Mouse (Mus musculus) forebrain, embryonic 16.5 days (tissue): Measurements from ENCODE around the gene Sec31b. TPM values are rescaled to one million over a fixed set of nuclear protein-coding genes. Genes with fewer than 3 reads are reported as not detected.
A peak's percentile ranks its signal among the peaks of the same experiment; 100 is the strongest.

Experiments used
- ATAC-seq: fragments of 200-750 bp; cut with Nextera tagmentation; 2 replicates; pipeline ENCODE4 v1.8.0; 2017; ENCODE audit warnings: mild to moderate bottlenecking, moderate library complexity
- H3K27ac ChIP-seq: fragments of 300-500 bp; sonication (generic); 2 replicates; pipeline ENCODE4 v1.5.1; 2014; ENCODE audit warnings: low read length, control low read depth
- H3K27me3 ChIP-seq: fragments of 300-500 bp; sonication (generic); replicated peaks from 2 replicates; pipeline ENCODE4 v1.6.1; 2014; ENCODE audit warnings: low read length; ENCODE audit not compliant: control insufficient read depth, insufficient read depth
- H3K36me3 ChIP-seq: fragments of 300-500 bp; sonication (generic); 2 replicates; pipeline ENCODE4 v1.6.1; 2014; ENCODE audit not compliant: control insufficient read depth, insufficient read depth
- H3K4me1 ChIP-seq: fragments of 300-500 bp; sonication (generic); replicated peaks from 2 replicates; pipeline ENCODE4 v1.6.1; 2014; ENCODE audit warnings: low read length; ENCODE audit not compliant: control insufficient read depth, insufficient read depth
- H3K4me2 ChIP-seq: fragments of 300-500 bp; sonication (generic); 2 replicates; pipeline ENCODE4 v1.6.1; 2014; ENCODE audit warnings: mild to moderate bottlenecking, low read length, control low read depth
- H3K4me3 ChIP-seq: fragments of 300-500 bp; sonication (generic); replicated peaks from 2 replicates; pipeline ENCODE4 v1.5.1; 2014; ENCODE audit warnings: mild to moderate bottlenecking, low read length, control low read depth
- H3K9ac ChIP-seq: fragments of 300-500 bp; sonication (generic); replicated peaks from 2 replicates; pipeline ENCODE4 v1.6.1; 2014; ENCODE audit warnings: low read depth, low read length, control low read depth
- H3K9me3 ChIP-seq: fragments of 300-500 bp; sonication (generic); 2 replicates; pipeline ENCODE4 v1.6.1; 2016; ENCODE audit warnings: low read length; ENCODE audit not compliant: control insufficient read depth
- WGBS: fragments of 180-500 bp; shearing (Covaris S2); extraction: QIAGEN DNeasy Blood & Tissue Kit; methylation state at CpG from one replicate; pipeline ENCODE4 v1.1.7; 2014; 5-methylcytosine and 5-hydroxymethylcytosine counted together
- polyA plus RNA-seq: library from polyadenylated mRNA; unstranded; fragments of >200 nt; fragmentation: Nextera tagmentation; extraction: Ambion mirVana; gene quantifications from 2 replicates; pipeline ENCODE4 v1.2.1, GENCODE M21; 2015

Gene Sec31b
- polyA plus RNA-seq, 1 experiment from 2014 or later: 0.16 TPM

GRCm38 (mm10) chr19:44576275-44576674, 30.6 kb upstream of the Sec31b start:
- Histone ChIP-seq H3K36me3 (peaks cover 15% of the 10 kb centered on the region), H3K4me1 (no peaks in the 10 kb centered on the region), H3K4me2 (no peak overlapping the region), H3K9me3 (no peaks in the 10 kb centered on the region), H3K27me3 (no peaks in the 10 kb centered on the region), H3K4me3 (no peak overlapping the region), H3K27ac (no peak overlapping the region), H3K9ac (no peak overlapping the region)
- 81% methylated on average over 7 of the region's 7 CpGs for WGBS
- no peak for ATAC-seq

GRCm38 (mm10) chr19:44567763-44568162, 22.1 kb upstream of the Sec31b start:
- Histone ChIP-seq H3K4me1 (peaks cover 21% of the 10 kb centered on the region), H3K4me3 (no peak overlapping the region), H3K9me3 (no peaks in the 10 kb centered on the region), H3K36me3 (peaks cover 23% of the 10 kb centered on the region), H3K27ac (no peak overlapping the region), H3K27me3 (no peaks in the 10 kb centered on the region), H3K4me2 (no peak overlapping the region), H3K9ac (no peak overlapping the region)
- 91% methylated on average over 3 of the region's 3 CpGs for WGBS
- ATAC-seq: no peak

GRCm38 (mm10) chr19:44564006-44564405, 18.3 kb upstream of the Sec31b start:
- H3K9ac ChIP-seq: no peak overlapping the region
- no peaks in the 10 kb centered on the region for H3K9me3 ChIP-seq
- no peak overlapping the region for H3K4me3 ChIP-seq
- 0 out of 2 replicates have a peak, but pooled peaks cover 3% of the 10 kb centered on the region for H3K27me3 ChIP-seq
- H3K27ac ChIP-seq: no peak overlapping the region
- H3K4me2 ChIP-seq: peak overlapping the region; percentile 96
- ATAC-seq: no peak
- H3K4me1 ChIP-seq: peaks cover 21% of the 10 kb centered on the region
- WGBS: 92% methylated on average over 14 of the region's 14 CpGs
- H3K36me3 ChIP-seq: peaks cover 8% of the 10 kb centered on the region; the same call in 1 of the 2 replicates

GRCm38 (mm10) chr19:44562652-44563206, 17.1 kb upstream of the Sec31b start, which contains the start of gene Hif1an:
Hif1an (plus strand) TSS chr19:44562850.
- H3K9ac ChIP-seq: peak within 1 kb of the TSS; percentile 74
- peak; percentile 98 for ATAC-seq

GRCm38 (mm10) chr19:44554861-44555590, 9.4 kb upstream of the Sec31b start, which contains the start of gene Ndufb8:
Ndufb8 (minus strand) TSS chr19:44555440.
- Histone ChIP-seq H3K9ac (peak within 1 kb of the TSS; percentile 88), H3K36me3 (peaks cover 19% of the 10 kb centered on the region), H3K27me3 (peaks cover 8% of the 10 kb centered on the region; the same call in 1 of the 2 replicates), H3K4me2 (peak within 1 kb of the TSS; percentile 75), H3K4me3 (peak within 1 kb of the TSS; percentile 84), H3K9me3 (no peaks in the 10 kb centered on the region), H3K27ac (peak within 1 kb of the TSS; percentile 6; the same call in 1 of the 2 replicates), H3K4me1 (peaks cover 12% of the 10 kb centered on the region)
- under 1% methylated on average over 50 of the region's 50 CpGs for WGBS
- ATAC-seq: peak; percentile 89

More at GRCm38 (mm10) chr19:44562652-44563206, 17.1 kb upstream of the Sec31b start, which contains the start of gene Hif1an:
- peak within 1 kb of the TSS; percentile 96 for H3K4me2 ChIP-seq
- peaks cover 6% of the 10 kb centered on the region; the same call in 1 of the 2 replicates for H3K36me3 ChIP-seq
- no peaks in the 10 kb centered on the region for H3K9me3 ChIP-seq
- H3K4me1 ChIP-seq: peaks cover 21% of the 10 kb centered on the region
- H3K27ac ChIP-seq: peak within 1 kb of the TSS; percentile 69; the same call in 1 of the 2 replicates
- H3K4me3 ChIP-seq: peak within 1 kb of the TSS; percentile 90
- under 1% methylated on average over 33 of the region's 33 CpGs for WGBS
- H3K27me3 ChIP-seq: peaks cover 8% of the 10 kb centered on the region; the same call in 1 of the 2 replicates

- Histone ChIP-seq H3K9ac (peak overlapping the region; percentile 88), H3K4me1 (peaks cover 12% of the 10 kb centered on the region), H3K4me2 (peak overlapping the region; percentile 75), H3K36me3 (peaks cover 24% of the 10 kb centered on the region), H3K27me3 (peaks cover 6% of the 10 kb centered on the region; the same call in 1 of the 2 replicates), H3K27ac (no peak overlapping the region), H3K9me3 (no peaks in the 10 kb centered on the region), H3K4me3 (peak overlapping the region; percentile 84)
- WGBS: 3% methylated on average over 8 of the region's 8 CpGs
- no peak; the same call in 1 of the 2 replicates for ATAC-seq
These were observed 8.8 kb upstream of the Sec31b start for GRCm38 (mm10) chr19:44554490-44554860.

GRCm38 (mm10) chr19:44553286-44553685, 7.6 kb upstream of the Sec31b start:
- H3K27me3 ChIP-seq: 0 out of 2 replicates have a peak, but pooled peaks cover under 1% of the 10 kb centered on the region
- ATAC-seq: no peak
- 94% methylated on average over 4 of the region's 4 CpGs for WGBS
- no peak overlapping the region for H3K27ac ChIP-seq
- H3K36me3 ChIP-seq: peaks cover 27% of the 10 kb centered on the region
- H3K4me2 ChIP-seq: no peak overlapping the region
- no peak overlapping the region for H3K4me3 ChIP-seq
- H3K4me1 ChIP-seq: peaks cover 12% of the 10 kb centered on the region
- H3K9ac ChIP-seq: no peak overlapping the region
- H3K9me3 ChIP-seq: no peaks in the 10 kb centered on the region

GRCm38 (mm10) chr19:44552731-44553130, 7.1 kb upstream of the Sec31b start, which contains the start of gene Gm20538:
Gm20538 (minus strand) TSS chr19:44552831.
- no peaks in the 10 kb centered on the region for H3K27me3 ChIP-seq
- no peaks in the 10 kb centered on the region for H3K9me3 ChIP-seq
- H3K4me1 ChIP-seq: peaks cover 12% of the 10 kb centered on the region
- ATAC-seq: no peak
- H3K36me3 ChIP-seq: peaks cover 31% of the 10 kb centered on the region
- no peak within 1 kb of the TSS for H3K4me3 ChIP-seq
- no peak within 1 kb of the TSS for H3K27ac ChIP-seq
- 98% methylated on average over 4 of the region's 4 CpGs for WGBS
- H3K9ac ChIP-seq: no peak within 1 kb of the TSS
- no peak within 1 kb of the TSS for H3K4me2 ChIP-seq

GRCm38 (mm10) chr19:44544775-44545174, 889 bp downstream of the Sec31b start:
- peaks cover 37% of the 10 kb centered on the region for H3K27me3 ChIP-seq
- H3K27ac ChIP-seq: no peak overlapping the region
- H3K9me3 ChIP-seq: peaks cover 3% of the 10 kb centered on the region; the same call in 1 of the 2 replicates
- H3K4me2 ChIP-seq: no peak overlapping the region; the same call in 1 of the 2 replicates
- WGBS: 2% methylated on average over 12 of the region's 13 CpGs
- H3K9ac ChIP-seq: no peak overlapping the region
- H3K4me3 ChIP-seq: no peak overlapping the region
- no peak for ATAC-seq
- H3K36me3 ChIP-seq: peaks cover 11% of the 10 kb centered on the region
- peaks cover 5% of the 10 kb centered on the region for H3K4me1 ChIP-seq
